8 mouse cellular contexts compared by ENCODE assay signal in the genomic region with DNA sequence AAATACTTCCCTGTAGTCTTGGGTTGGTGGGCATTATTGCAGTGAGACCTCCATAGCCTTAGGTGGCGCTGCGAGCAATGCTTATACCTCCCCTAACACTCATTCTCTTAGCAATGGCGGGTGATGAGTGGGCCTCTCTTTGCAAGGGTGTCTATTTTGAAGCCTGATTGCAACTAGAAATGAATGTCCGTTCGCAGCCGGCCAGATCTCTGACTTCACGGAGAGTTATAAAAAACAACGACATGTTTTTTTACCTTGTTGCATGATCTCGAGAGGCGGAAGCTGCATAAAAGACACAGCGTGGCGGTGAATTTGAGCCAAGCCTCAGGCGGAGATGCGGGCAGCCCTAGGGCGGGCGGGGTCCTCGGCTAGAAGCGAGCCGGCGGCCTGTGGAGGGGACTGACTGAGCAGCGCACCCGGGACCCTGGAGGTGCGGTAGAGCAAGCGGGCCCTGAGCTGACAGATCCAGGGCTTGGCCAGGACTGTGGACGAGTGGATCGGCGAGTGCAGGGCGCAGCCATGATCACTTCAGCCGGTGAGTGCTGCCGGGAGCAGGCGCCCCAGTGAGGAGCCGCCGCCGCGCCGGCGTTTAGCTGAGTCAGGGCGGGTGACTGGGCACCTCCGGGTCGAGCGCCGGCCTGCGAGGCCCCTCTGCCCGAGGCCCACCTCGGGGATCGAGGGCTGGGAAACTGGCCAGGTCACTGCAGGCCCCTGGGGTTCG. TPM values are rescaled to one million over a fixed set of nuclear protein-coding genes. Genes with fewer than 3 reads are reported as not detected.
A peak's percentile ranks its signal among the peaks of the same experiment; 100 is the strongest.
DNase-seq lines count a peak whose midpoint lies in the region; ATAC-seq and TF ChIP-seq lines count a peak whose summit lies in the region.

A gene (plus strand): TSS at position 117 of the 721 bp plus-strand sequence.

- H3K27ac ChIP-seq in embryonic facial prominence, embryonic 13.5 days, result peak within 1 kb of the TSS; percentile 78
- peak within 1 kb of the TSS; percentile 94 for H3K27ac ChIP-seq in kidney, adult 2 months (ENCODE audit: insufficient read depth, low read depth, low read length)
- peak within 1 kb of the TSS; percentile 62 for H3K27ac ChIP-seq in limb, embryonic 12.5 days
- peak within 1 kb of the TSS; percentile 77 for H3K27ac ChIP-seq in midbrain, embryonic 15.5 days
- H3K27ac ChIP-seq in spleen, adult 2 months (ENCODE audit: insufficient read depth, low read length), result peak within 1 kb of the TSS; percentile 84

- H3K27me3 ChIP-seq in embryonic facial prominence, embryonic 13.5 days, result no peaks in the 10 kb centered on the region
- H3K27me3 ChIP-seq in kidney, adult 2 months (replicated peaks; ENCODE audit: control insufficient read depth, insufficient read depth, low read length), result no peaks in the 10 kb centered on the region
- no peaks in the 10 kb centered on the region for H3K27me3 ChIP-seq in limb, embryonic 12.5 days
- no peaks in the 10 kb centered on the region for H3K27me3 ChIP-seq in midbrain, embryonic 15.5 days (replicated peaks)
- no peaks in the 10 kb centered on the region for H3K27me3 ChIP-seq in spleen, adult 2 months (ENCODE audit: control insufficient read depth, insufficient read depth, low read length)

- TF ChIP-seq POLR2A in kidney, adult 2 months (IDR thresholded peaks at IDR 0.05; ENCODE audit: low read depth, low read length), result peak; percentile 33
- TF ChIP-seq POLR2A in spleen, adult 2 months (IDR thresholded peaks at IDR 0.05; ENCODE audit: low read depth, low read length), result no peak

- no peaks in the 10 kb centered on the region for H3K9me3 ChIP-seq in embryonic facial prominence, embryonic 13.5 days
- peaks cover 5% of the 10 kb centered on the region; the same call in 1 of the 2 replicates for H3K9me3 ChIP-seq in limb, embryonic 12.5 days
- H3K9me3 ChIP-seq in midbrain, embryonic 15.5 days, result no peaks in the 10 kb centered on the region

- H3K36me3 ChIP-seq in embryonic facial prominence, embryonic 13.5 days, result peaks cover 5% of the 10 kb centered on the region; the same call in 1 of the 2 replicates
- no peaks in the 10 kb centered on the region for H3K36me3 ChIP-seq in kidney, adult 2 months (ENCODE audit: control insufficient read depth, insufficient read depth, low read length)
- peaks cover 4% of the 10 kb centered on the region; the same call in 1 of the 2 replicates for H3K36me3 ChIP-seq in limb, embryonic 12.5 days
- no peaks in the 10 kb centered on the region for H3K36me3 ChIP-seq in midbrain, embryonic 15.5 days (replicated peaks)
- no peaks in the 10 kb centered on the region for H3K36me3 ChIP-seq in spleen, adult 2 months (ENCODE audit: control insufficient read depth, insufficient read depth, low read length)

- TF ChIP-seq CTCF in kidney, adult 2 months (conservative IDR thresholded peaks at IDR 0.05; ENCODE audit: insufficient read depth, insufficient read length, low read depth, low read length), result peak; percentile 87
- TF ChIP-seq CTCF in spleen, adult 2 months (IDR thresholded peaks at IDR 0.05; ENCODE audit: extremely low read depth, insufficient read depth, insufficient read length, insufficient replicate concordance), result peak; percentile 63; the same call in 1 of the 2 replicates

- DNase-seq in 3134 (ENCODE audit: extremely low read depth, insufficient read length, low spot score), result peak; percentile 87
- DNase-seq in adrenal gland, postnatal 36 days, result peak; percentile 89
- peak; percentile 91 to 96 for DNase-seq in heart, adult 18-20 months
- DNase-seq in kidney, adult 2 months, result peak; percentile 94
- DNase-seq in spleen, adult 2 months (ENCODE audit: low read depth in 1 of 2, low spot score in 2 of 2), result peak; percentile 90 to 94

- peaks cover 12% of the 10 kb centered on the region for H3K4me1 ChIP-seq in embryonic facial prominence, embryonic 13.5 days
- peaks cover 6% of the 10 kb centered on the region for H3K4me1 ChIP-seq in kidney, adult 2 months (ENCODE audit: control insufficient read depth, insufficient read depth, low read length)
- peaks cover 11% of the 10 kb centered on the region for H3K4me1 ChIP-seq in limb, embryonic 12.5 days (replicated peaks)
- peaks cover 18% of the 10 kb centered on the region for H3K4me1 ChIP-seq in midbrain, embryonic 15.5 days
- H3K4me1 ChIP-seq in spleen, adult 2 months (ENCODE audit: control insufficient read depth, insufficient read depth, insufficient read length), result peaks cover 5% of the 10 kb centered on the region; the same call in 1 of the 2 replicates

- peak; percentile 91 for ATAC-seq in embryonic facial prominence, embryonic 13.5 days (ENCODE audit: insufficient number of reproducible peaks, insufficient read depth, low FRiP score, low TSS enrichment, low read depth)
- peak; percentile 94 for ATAC-seq in limb, embryonic 12.5 days (ENCODE audit: insufficient number of reproducible peaks, insufficient read depth, low FRiP score, low TSS enrichment, low read depth)
- ATAC-seq in midbrain, embryonic 15.5 days (replicated peaks), result peak; percentile 94

- peak within 1 kb of the TSS; percentile 99 for H3K9ac ChIP-seq in embryonic facial prominence, embryonic 13.5 days
- H3K9ac ChIP-seq in limb, embryonic 12.5 days (replicated peaks), result peak within 1 kb of the TSS; percentile 96
- H3K9ac ChIP-seq in midbrain, embryonic 15.5 days, result peak within 1 kb of the TSS; percentile 73

- H3K4me3 ChIP-seq in embryonic facial prominence, embryonic 13.5 days, result peak within 1 kb of the TSS; percentile 98
- peak within 1 kb of the TSS; percentile 94 for H3K4me3 ChIP-seq in kidney, adult 2 months (ENCODE audit: insufficient read depth, low read depth, low read length)
- peak within 1 kb of the TSS; percentile 97 for H3K4me3 ChIP-seq in limb, embryonic 12.5 days (replicated peaks)
- peak within 1 kb of the TSS; percentile 90 for H3K4me3 ChIP-seq in midbrain, embryonic 15.5 days
- H3K4me3 ChIP-seq in spleen, adult 2 months (ENCODE audit: extremely low read depth, insufficient read depth, insufficient read length), result peak within 1 kb of the TSS; percentile 78

- H3K4me2 ChIP-seq in embryonic facial prominence, embryonic 13.5 days, result peak within 1 kb of the TSS; percentile 94
- H3K4me2 ChIP-seq in limb, embryonic 12.5 days, result peak within 1 kb of the TSS; percentile 90
- H3K4me2 ChIP-seq in midbrain, embryonic 15.5 days, result peak within 1 kb of the TSS; percentile 73

- WGBS in embryonic facial prominence, embryonic 13.5 days, result 0% methylated on average over 44 of the region's 47 CpGs
- WGBS in kidney, adult 2 months, result under 1% methylated on average over 47 of the region's 47 CpGs
- WGBS in limb, embryonic 12.5 days, result under 1% methylated on average over 47 of the region's 47 CpGs
- WGBS in midbrain, embryonic 15.5 days, result under 1% methylated on average over 47 of the region's 47 CpGs
- WGBS in spleen, adult 2 months, result under 1% methylated on average over 47 of the region's 47 CpGs

RNA-seq across cellular contexts. Expression of the gene that starts here (rescaled TPM):
- total RNA-seq in adrenal gland, postnatal 36 days (2021), result 100 to 1,000 TPM; 122 to 128 TPM
- 161 and 174 TPM in 2 replicates for polyA plus RNA-seq in embryonic facial prominence, embryonic 13.5 days (2015; fragmentation: Nextera tagmentation; extraction: Ambion mirVana)
- total RNA-seq in heart, adult 18-20 months (2021), result 100 to 1,000 TPM; 102 to 109 TPM
- 61.2 and 64.4 TPM in 2 replicates for polyA plus RNA-seq in kidney, adult 2 months (2012; rRNA removed)
- polyA plus RNA-seq in limb, embryonic 12.5 days (2016; fragmentation: Nextera tagmentation; extraction: Ambion mirVana), result 193 and 202 TPM in 2 replicates
- 191 TPM in 2 replicates for polyA plus RNA-seq in midbrain, embryonic 15.5 days (2015; fragmentation: Nextera tagmentation; extraction: Ambion mirVana)
- 19.8 and 21.1 TPM in 2 replicates for polyA plus RNA-seq in spleen, adult 2 months (2012; rRNA removed)

Comparison
In these comparisons a context has a peak if more than half of its experiments do, and no peak if none do; other contexts are left out.
1. Peak in every context shown above with its lines: DNase-seq, ATAC-seq, H3K4me3 ChIP-seq and H3K27ac ChIP-seq.